Mouse (Mus musculus): ENCODE data around the gene Slc45a2. TPM values are rescaled to one million over a fixed set of nuclear protein-coding genes. Genes with fewer than 3 reads are reported as not detected.

The Slc45a2 gene
- total RNA-seq, 2 experiments from 2014 or later = not detected

- DNase-seq (ENCODE audit: low spot score in 2 of 2) = peak; percentile 12 to 32
Measured at GRCm38 (mm10) chr15:11064558-11065411, 64.3 kb downstream of the Slc45a2 start, which contains the start of gene Adamts12. Gene Adamts12 (plus strand): TSS chr15:11064790.

GRCm38 (mm10) chr15:11065528-11066171 is 65.1 kb downstream of the Slc45a2 start:
- no peak for DNase-seq (ENCODE audit: low spot score in 2 of 2)

- DNase-seq (ENCODE audit: low spot score in 2 of 2) = no peak
Measured at GRCm38 (mm10) chr15:11066299-11066698, 65.8 kb downstream of the Slc45a2 start.

- no peak for DNase-seq (ENCODE audit: low spot score in 2 of 2)
Measured at GRCm38 (mm10) chr15:11067891-11068290, 67.4 kb downstream of the Slc45a2 start.

- no peak for DNase-seq (ENCODE audit: low spot score in 2 of 2)
Measured at GRCm38 (mm10) chr15:11075726-11076361, 75.3 kb downstream of the Slc45a2 start.

Other genes starting within 250 kb of the Slc45a2 start
- gene C1qtnf3, start 48.4 kb upstream of the Slc45a2 start, total RNA-seq (2021) = under 1 TPM; 0.49 to 0.53 TPM
- 1 to 10 TPM; 6.8 to 8.2 TPM for gene Amacr, start 19.0 kb upstream of the Slc45a2 start, total RNA-seq (2021)
- 1 to 10 TPM; 5.6 to 6.6 TPM for gene Rxfp3, start 37.3 kb downstream of the Slc45a2 start, total RNA-seq (2021)
- 1 to 10 TPM; 3.5 to 3.6 TPM for gene Adamts12, start 64.1 kb downstream of the Slc45a2 start, total RNA-seq (2021)